Mouse (Mus musculus): ENCODE results near the gene Fam81a.

Gene Fam81a

GRCm38 (mm10) chr9:70142460-70142859, at the start of gene Fam81a:
Fam81a (minus strand) TSS chr9:70142560.
- DNase-seq (ENCODE audit: low spot score) = no peak

- no peak for DNase-seq (ENCODE audit: low spot score)
These were observed 40.3 kb upstream of the Fam81a start for GRCm38 (mm10) chr9:70182639-70183038.

- no peak for DNase-seq (ENCODE audit: low spot score)
These were observed 39.4 kb upstream of the Fam81a start for GRCm38 (mm10) chr9:70181719-70182118.

DNA sequence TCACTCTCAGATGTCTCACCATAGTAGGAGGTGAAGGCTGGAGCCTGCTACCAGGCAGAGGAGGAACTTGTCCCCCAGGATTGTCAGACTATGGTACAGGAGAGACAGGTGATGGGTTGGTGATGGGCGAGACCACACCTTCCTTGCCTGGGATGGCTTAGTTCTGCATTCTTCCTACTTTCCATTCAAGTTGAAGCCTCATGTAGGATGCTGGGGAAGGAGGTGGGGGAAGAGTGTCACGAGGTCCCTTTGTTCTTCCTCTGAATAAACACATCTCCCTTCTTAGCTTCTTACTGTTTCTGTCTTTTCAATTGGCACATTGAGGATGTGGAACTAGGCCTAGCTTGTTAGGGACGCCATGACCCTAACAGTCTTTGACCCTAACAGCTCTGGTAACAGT, 33.9 kb upstream of the Fam81a start:
- DNase-seq (ENCODE audit: low spot score) = no peak

- no peak for DNase-seq (ENCODE audit: low spot score)
These were observed 32.5 kb upstream of the Fam81a start for GRCm38 (mm10) chr9:70174896-70175295.

GRCm38 (mm10) chr9:70174291-70174848, 32.0 kb upstream of the Fam81a start:
- no peak for DNase-seq (ENCODE audit: low spot score)

GRCm38 (mm10) chr9:70168973-70169372, 26.6 kb upstream of the Fam81a start:
- peak; percentile 43 for DNase-seq (ENCODE audit: low spot score)

GRCm38 (mm10) chr9:70160071-70160470, 17.7 kb upstream of the Fam81a start:
- no peak for DNase-seq (ENCODE audit: low spot score)

- no peak for DNase-seq (ENCODE audit: low spot score)
These were observed 5.3 kb upstream of the Fam81a start for GRCm38 (mm10) chr9:70147618-70148017.

DNA sequence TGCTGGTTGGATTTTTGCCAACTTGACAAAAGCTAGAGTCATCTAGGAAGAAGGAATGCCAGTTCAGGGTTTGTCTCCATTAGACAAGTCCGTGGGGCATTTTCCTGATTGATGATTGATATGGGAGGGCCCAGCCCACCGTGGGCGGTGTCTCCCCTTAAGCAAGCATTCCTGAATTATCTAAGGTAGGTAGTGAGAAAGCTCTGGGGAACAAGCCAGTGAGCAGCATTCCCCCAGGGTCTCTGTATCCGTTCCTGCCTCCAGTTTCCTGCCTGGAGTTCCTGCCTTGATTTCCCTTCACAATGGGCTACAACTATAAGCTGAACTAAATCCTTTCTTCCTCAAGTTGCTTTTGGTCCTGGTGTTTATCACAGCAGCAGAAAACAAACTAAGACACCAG, 3.1 kb upstream of the Fam81a start:
- no peak for DNase-seq (ENCODE audit: low spot score)

- no peak for DNase-seq (ENCODE audit: low spot score)
These were observed 966 bp upstream of the Fam81a start for GRCm38 (mm10) chr9:70143326-70143725.

- DNase-seq (ENCODE audit: low spot score) = no peak
These were observed 454 bp downstream of the Fam81a start for GRCm38 (mm10) chr9:70141885-70142326.

GRCm38 (mm10) chr9:70140871-70141796, 1.2 kb downstream of the Fam81a start:
- peak; percentile 60 for DNase-seq (ENCODE audit: low spot score)

GRCm38 (mm10) chr9:70140340-70140739, 2.0 kb downstream of the Fam81a start:
- DNase-seq (ENCODE audit: low spot score) = no peak

GRCm38 (mm10) chr9:70139331-70139885, 3.0 kb downstream of the Fam81a start:
- DNase-seq (ENCODE audit: low spot score) = no peak

DNA sequence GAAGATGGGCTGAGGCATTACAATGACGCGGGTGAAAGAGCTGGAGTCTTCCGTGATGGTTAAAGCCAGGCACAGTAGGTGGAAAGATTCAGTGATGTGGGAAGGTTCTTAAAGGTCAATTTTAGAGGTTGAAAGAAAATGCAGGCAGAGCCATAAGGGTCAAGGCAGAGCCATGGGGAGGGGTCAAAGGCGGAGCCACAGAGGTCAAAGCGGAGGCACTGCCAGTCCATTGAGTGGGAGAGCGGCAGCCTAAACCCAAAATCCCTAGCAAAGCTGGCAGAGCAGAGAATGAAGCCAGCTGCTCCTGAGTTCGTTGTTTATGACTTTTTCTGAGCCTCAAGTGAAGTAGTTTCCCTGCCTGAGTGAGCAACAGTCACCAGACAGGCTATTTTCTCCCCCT, 3.8 kb downstream of the Fam81a start:
- no peak for DNase-seq (ENCODE audit: low spot score)

DNA sequence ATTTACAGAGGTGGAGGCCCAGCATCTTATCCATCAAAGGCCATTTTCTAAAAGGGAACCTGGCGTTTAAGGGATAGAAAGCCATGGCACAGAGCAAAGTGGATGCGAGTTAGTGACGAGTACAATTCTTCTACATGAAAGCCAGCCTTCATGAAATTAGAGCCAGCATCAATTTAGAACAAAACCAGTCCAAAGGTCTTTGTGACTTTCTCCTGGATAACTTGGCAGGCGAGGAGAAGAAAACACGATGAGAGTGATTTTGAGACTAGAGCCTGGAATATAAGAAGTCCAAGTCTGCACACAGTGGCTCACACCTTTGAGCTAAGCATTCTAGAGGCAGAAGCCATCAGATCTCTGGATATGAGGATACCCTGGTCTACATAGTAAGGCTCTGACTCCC, 4.4 kb downstream of the Fam81a start:
- no peak for DNase-seq (ENCODE audit: low spot score)

GRCm38 (mm10) chr9:70135186-70135585, 7.2 kb downstream of the Fam81a start:
- no peak for DNase-seq (ENCODE audit: low spot score)

DNA sequence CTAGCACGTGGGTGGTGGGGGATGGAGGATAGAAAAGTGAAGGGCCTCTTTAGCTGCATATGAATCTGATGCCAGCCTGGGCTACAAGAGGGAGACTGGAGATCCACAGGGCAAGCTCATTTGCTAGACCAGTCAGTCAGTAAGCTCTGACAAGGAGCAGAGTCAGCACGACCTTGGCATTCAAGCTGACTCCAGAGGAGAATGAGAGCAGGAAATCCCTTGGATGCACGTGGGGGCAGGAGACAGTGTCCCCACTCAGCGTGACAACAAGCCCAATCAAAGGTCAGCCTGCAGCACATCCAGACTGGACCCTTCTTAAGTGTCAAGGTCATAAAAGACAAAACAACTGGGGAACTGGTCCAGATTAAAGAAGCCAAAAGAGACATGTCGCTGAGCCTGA, 7.6 kb downstream of the Fam81a start:
- no peak for DNase-seq (ENCODE audit: low spot score)

- no peak for DNase-seq (ENCODE audit: low spot score)
These were observed 8.1 kb downstream of the Fam81a start for GRCm38 (mm10) chr9:70134215-70134614.

GRCm38 (mm10) chr9:70130786-70131185, 11.6 kb downstream of the Fam81a start:
- DNase-seq (ENCODE audit: low spot score) = no peak

- peak; percentile 11 for DNase-seq (ENCODE audit: low spot score)
These were observed 30.5 kb downstream of the Fam81a start for GRCm38 (mm10) chr9:70111869-70112286.

GRCm38 (mm10) chr9:70110871-70111270, 31.5 kb downstream of the Fam81a start:
- DNase-seq (ENCODE audit: low spot score) = no peak

All from testis, postnatal 14 days (tissue).